ENCODE assay signal across 8 mouse cellular contexts in the genomic region with DNA sequence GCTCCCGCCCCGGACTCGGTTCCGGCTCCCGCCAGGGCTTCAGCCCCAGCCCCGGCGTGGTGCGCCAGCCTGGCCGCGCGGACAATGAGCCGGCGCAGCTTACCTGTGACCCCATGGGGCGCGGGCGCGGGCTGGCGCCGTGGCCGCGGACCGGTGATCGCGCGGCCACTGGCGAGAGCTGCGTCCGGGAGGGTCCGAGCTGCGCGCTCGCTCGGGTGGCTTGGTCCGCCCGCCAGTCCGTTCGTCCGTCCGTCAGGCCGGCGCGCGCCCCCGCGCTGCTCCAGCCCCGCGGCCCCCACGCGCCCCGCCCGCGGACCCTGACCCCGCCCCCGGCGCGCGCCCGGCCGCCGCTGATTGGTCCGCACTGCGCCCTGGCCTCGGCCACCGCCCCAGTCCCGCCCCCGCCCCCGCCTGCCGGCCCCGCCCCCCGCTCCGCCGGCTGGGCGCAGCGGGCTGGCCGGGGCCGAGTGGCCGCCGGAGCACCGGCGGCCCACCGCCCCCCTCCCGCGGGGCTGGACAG. TPM values are rescaled to one million over a fixed set of nuclear protein-coding genes. Genes with fewer than 3 reads are reported as not detected.
A peak's percentile ranks its signal among the peaks of the same experiment; 100 is the strongest.
DNase-seq lines count a peak whose midpoint lies in the region; ATAC-seq lines count a peak whose summit lies in the region.

A gene (minus strand): TSS at position 274 of the 520 bp plus-strand sequence.

- peak; percentile 74 for DNase-seq in adipocyte (ENCODE audit: low spot score)
- DNase-seq in cerebellum, postnatal 4 days (ENCODE audit: low spot score in 2 of 2): peak; percentile 82 to 91
- peak; percentile 80 to 84 for DNase-seq in gastrocnemius, adult 8-10 months (ENCODE audit: low spot score in 2 of 2)
- DNase-seq in left cerebral cortex, postnatal 4 days: peak; percentile 89
- DNase-seq in mesoderm, embryonic 11.5 days (ENCODE audit: low read depth, low spot score): peak; percentile 78
- DNase-seq in right cerebral cortex, postnatal 36 days (ENCODE audit: low spot score in 2 of 2): peak; percentile 29 to 39
- DNase-seq in urinary bladder, postnatal 4 days (ENCODE audit: low spot score in 2 of 2): peak; percentile 87 to 89

- intact Hi-C loops in left cerebral cortex, postnatal 4 days (cut with DNase I): no loop called here

- peak; percentile 29 for ATAC-seq in inflammation-experienced regulatory T-cells, adult 6 months

RNA-seq across cellular contexts. Expression of the gene that starts here (rescaled TPM):
- total RNA-seq in gastrocnemius, adult 8-10 months (2022): 1 to 10 TPM; 3.3 to 5.3 (median 4.1) TPM
- 1 to 10 TPM; 3.6 to 4.3 (median 3.7) TPM for polyA plus RNA-seq in inflammation-experienced regulatory T-cells, adult 6 months (2017; shearing (Covaris generic))
- total RNA-seq in left cerebral cortex, postnatal 4 days (2021): 10 to 100 TPM; 16.6 to 16.8 TPM

Comparison
In these comparisons a context has a peak if more than half of its experiments do, and no peak if none do; other contexts are left out.
1. Peak in every context shown above with its lines: DNase-seq and ATAC-seq.
2. DNase-seq: peak in every context shown above with its lines; median percentile 89 in left cerebral cortex, postnatal 4 days; 88 in urinary bladder, postnatal 4 days; 86 in cerebellum, postnatal 4 days; 82 in gastrocnemius, adult 8-10 months; 78 in mesoderm, embryonic 11.5 days; 74 in adipocyte; 34 in right cerebral cortex, postnatal 36 days.